Mouse (Mus musculus) lung, postnatal 0 days (tissue): Measurements from ENCODE around the gene Dnaja2.

Experiments used
- CTCF ChIP-seq: IDR thresholded peaks from 2 replicates; pipeline ENCODE4 v1.5.1; 2016; ENCODE audit warnings: antibody characterized with exemption, mild to moderate bottlenecking
- EP300 ChIP-seq: IDR thresholded peaks from 2 replicates; pipeline ENCODE4 v1.6.1; 2016; ENCODE audit warnings: antibody characterized with exemption, mild to moderate bottlenecking, control low read depth

DNA sequence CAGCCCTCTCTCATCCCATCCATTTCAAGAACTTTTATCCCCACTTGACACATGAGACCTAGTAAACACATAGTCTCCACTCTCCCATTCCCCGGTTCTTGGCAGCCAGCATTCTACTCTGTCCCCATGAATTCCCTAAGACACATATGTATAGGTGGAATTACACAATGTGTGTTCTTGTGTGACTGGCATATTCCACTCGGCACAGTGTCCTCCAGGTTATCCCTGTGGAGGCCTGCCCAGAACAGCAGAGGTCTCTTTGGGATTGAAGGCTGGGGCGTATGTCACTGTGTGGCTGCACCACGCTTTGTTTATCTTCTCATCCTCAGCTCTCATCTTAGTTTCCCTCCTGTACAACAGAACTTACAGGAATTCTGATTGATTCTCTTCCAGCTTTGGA lies 34.6 kb downstream of the Dnaja2 start:
- TF ChIP-seq CTCF (no peak), EP300 (no peak)
